Mouse (Mus musculus) megakaryocyte progenitor cell, adult 5-6 weeks (primary cell): ENCODE results near the gene Castor2. TPM values are rescaled to one million over a fixed set of nuclear protein-coding genes. Genes with fewer than 3 reads are reported as not detected.

Experiments used
- ATAC-seq: replicated peaks from 2 replicates; pipeline ENCODE4 v1.8.0; 2016; ENCODE audit warnings: mild to moderate bottlenecking, moderate TSS enrichment, inconsistent platforms; ENCODE audit not compliant: poor library complexity
- total RNA-seq, 2 experiments: library from RNA; stranded (forward) in 1 of 2; stranded (reverse) in 1 of 2; fragments of 157-497, 149-512 nt in 1 of 2; fragments of 200-1000 nt in 1 of 2; gene quantifications; 2 replicates each; pipeline versions ENCODE4 v1.2.3 to v1.2.4; 2015 to 2017

Gene Castor2
- total RNA-seq (2015) (2.7 and 2.8 TPM in 2 replicates), total RNA-seq (2017) (0.54 and 0.57 TPM in 2 replicates)

DNA sequence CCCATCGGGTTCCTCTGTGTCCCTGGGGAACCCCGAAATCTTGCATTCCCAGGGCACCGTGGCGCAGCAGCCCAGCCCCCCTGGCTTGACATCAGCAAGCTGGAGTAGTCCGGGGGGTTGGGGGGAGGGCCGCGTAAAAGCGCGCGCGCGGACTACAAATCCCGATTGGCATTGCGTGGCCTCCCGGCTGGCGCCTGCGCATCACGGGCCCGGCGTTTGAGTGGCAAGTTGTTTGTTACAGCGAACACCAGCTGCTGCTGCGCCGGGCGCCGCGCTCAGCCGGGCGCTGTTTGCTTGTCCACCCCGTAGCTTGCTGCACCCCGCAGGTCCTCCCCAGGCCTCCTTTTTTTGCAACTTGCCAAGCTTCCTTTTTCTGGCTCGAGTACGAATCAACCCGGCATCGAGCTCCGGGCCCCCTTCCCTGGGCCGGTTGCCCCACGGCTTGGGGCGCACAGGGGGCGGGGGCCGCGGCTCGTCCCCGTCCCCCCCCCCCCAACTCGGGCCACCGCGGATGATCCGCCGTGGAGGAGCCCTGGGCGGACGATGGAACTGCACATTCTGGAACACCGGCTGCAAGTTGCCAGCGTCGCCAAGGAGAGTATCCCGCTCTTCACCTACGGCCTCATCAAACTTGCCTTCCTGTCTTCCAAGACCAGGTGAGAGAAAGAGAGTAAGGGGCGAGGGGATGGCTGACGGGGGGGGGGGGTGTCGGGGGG, at the start of gene Castor2:
Gene Castor2 (plus strand): TSS at position 216 of the 716 bp plus-strand sequence.
- ATAC-seq = peak; percentile 92

DNA sequence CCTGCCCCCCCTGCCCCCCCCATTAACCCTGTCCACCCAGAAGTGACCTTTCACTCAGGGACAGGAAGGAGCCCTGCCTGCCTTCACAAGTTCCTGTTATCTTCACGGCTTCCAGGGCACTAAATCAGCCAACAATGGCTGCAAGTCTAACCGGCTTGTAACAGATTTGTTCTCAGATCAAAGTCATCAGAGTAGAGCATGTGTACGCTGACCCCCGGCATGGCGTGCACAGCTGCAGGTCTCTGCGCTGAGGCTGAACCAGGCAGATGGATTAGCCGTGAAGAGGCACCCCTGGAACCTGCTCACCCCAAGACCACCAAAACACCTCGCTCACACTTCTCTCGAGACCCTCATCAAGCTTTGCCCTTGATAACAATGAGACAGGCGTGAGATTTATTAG, 48.8 kb upstream of the Castor2 start:
- no peak for ATAC-seq

DNA sequence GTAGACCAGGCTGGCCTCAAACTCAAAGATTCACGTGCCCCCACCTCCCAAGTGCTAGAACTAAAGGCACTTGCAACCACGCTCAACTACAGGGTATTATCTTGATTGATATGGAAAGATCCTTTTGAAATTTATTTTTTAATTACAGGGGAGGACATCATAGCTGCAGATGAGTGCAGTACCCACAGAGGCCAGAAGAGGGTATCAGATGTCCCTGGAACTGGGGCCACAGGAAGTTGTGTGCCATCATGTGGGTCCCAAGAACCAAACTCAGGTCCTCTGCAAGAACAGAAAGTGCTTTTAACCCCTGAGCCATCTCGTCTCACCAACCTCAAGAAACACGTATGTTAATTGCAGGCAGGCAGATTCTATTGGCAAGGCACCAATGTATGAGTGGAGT, 46.9 kb upstream of the Castor2 start:
- no peak for ATAC-seq

DNA sequence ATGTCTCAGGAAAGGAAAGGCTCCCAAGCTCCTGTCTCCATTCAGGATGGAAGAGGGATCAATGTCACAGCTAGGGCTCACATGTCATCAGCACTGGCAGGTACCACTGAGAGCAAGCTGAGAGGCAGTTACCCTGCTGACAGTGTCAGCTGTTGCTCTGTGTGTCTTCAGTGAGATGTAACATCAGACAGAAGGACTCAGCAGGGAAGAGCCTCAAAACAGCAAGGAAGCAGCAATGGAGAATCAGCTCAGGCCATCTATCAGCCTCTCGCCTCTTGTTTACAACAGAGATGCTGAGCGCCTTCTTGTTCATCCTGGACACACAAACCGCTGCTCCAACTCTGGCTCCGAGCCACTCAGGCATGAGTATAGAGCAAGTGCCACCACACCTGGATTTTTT, 45.0 kb upstream of the Castor2 start:
- ATAC-seq = no peak

DNA sequence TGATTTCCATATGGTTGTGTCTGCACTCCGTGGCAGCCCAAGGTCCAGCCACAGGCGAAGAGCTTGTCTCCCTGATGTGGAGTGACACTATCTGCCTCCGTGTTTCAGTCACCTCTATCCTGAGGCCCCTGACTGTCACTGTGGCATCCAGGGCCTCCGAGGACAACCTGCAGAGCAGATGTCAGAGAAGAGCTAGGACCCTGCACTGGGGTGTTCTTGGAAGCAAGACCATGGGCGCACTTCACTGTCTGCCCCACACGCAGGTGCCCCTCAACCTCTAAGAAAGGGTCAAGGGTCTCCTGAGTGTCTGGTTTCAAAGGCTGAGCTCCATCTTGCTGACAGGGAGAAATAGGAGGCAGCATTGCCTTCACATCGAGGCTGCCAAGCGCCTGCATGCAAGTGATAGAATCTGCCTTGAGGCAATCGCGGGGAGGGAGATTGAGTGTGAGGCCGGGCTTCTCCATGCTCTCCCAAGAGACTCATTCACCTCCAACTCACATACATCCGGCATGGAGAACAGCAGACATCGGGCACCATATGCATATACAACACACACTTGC, 40.6 kb upstream of the Castor2 start:
- ATAC-seq = no peak

DNA sequence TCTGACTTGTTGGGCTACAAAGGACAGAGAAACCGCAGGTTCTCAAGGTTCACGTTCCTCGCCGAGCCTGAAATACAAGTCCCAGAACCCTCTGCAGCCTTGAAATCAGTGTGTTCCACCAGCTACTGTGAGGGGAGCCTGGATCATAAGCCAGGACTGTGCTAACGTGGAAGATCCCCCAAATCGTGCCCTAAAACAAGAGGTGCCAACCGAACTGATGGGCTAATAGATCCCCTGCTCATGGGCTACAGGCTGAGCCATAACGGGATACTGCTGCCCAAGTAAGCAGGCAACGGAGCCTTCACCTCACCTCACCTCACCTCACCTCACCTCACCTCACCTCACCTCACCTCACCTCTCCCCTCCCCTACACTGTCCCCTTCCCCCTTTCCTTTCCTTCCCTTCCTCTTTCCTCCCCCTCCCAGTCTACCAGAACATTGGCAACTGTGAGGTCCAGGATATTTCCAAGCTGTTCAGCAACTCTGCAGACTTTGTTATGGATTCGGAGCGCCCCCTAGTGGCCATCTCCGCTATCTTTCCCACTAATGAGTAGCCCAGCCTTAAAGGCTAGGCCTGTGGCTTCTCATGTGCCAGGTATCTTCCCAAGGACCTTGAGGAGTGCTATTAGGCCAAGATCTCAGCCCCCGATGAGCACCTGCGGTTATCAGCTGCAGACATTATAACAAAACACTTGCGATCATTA, 36.0 kb upstream of the Castor2 start:
- peak; percentile 60 for ATAC-seq

DNA sequence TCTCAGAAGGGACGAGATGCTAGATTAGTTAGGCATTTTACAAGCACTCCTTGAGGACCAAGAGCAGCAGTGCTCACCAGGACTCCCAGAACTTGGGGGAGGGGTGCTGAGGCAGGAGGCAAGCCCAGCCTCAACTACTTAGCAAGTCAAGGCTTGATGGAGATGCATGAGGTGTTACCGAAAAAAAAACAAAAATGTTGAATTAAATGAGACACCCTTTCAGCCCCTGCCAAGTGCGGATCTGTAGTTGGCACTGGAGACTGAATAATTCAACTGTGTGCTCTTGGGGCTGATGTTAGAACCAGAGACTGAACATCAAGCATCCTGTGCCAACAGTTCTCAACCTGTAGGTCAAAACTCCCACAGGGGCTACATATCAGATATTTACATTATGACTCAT, 33.2 kb upstream of the Castor2 start:
- ATAC-seq = no peak

DNA sequence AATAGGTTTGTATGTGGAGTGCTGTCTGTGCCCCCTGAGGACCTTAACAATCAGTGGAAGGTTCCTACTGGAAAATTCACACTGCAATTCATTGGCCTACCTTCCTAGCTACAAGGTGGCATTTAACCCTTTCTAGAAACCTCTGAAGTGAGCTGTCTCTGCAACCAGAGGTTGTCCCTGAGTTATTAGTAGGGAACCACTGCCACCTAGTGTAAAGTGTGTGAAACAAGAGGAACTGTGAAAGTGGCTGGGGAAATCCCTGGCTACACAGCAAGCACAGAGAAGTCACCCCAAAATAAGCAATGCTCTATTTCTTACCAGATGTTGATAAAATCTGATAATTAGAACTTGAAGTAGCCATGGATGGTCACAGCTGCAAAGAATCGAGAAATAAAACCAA, 31.6 kb upstream of the Castor2 start:
- peak; percentile 77 for ATAC-seq

DNA sequence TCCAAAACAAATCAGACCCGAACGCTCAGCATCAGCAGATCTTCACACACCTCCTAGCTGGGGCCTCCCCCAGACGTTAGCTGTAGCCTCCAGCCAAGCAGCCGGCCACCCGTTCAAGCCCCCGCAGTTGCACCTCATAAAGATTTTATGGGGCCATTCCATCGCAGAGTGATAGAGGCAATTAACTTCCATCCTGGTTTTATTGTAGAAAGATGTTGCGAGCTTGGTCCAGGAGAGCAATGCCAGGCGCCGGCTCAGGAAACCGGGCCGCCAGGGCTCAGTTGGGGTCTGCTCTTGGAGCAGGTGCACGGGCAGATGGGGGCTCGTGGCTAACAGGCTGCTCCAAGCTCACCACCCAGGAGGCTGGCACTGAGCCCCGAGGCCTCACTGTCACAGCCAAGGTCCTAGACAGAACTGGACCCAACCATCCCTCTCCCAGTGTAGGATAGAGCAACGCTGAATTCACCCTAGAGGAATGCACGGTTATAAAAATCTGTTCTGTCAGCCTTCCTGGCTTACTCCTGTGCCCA, 25.9 kb upstream of the Castor2 start:
- no peak for ATAC-seq

DNA sequence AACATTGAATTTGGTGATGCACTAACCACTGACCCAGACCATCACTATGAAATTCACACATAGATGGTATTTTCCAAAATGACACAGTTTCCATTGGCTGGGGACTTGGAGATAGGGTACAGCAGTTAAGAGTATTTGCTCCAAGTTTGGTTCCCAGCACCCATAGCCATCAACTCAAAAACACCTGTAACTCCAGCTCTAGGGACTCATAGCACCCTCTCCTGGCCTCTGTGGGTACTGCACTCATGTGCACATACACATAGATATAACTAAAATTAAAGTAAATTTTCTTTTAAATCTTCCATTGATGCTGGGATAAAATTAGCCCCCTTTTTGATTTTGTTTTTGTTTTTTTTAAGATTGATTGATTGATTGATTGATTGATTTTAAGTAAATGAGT, 25.1 kb upstream of the Castor2 start:
- no peak for ATAC-seq

DNA sequence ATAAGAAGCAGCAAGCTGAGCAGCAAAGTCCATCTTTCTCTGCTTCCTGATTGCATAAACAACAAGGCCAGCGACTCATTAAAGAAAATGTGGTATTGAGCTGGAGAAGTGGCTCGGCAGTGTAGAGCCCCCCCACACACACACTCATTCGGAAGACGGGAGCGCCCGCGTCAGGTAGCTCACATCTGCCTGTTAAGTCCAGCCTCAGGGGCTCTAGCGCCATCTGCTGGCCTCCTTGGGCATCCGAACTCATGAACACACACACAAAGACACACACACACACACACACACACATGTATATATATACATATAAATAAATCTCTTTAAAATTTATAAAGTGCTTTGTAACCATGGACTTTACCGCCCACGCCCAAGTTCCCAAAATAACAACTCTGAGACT, 23.3 kb upstream of the Castor2 start:
- ATAC-seq = no peak

DNA sequence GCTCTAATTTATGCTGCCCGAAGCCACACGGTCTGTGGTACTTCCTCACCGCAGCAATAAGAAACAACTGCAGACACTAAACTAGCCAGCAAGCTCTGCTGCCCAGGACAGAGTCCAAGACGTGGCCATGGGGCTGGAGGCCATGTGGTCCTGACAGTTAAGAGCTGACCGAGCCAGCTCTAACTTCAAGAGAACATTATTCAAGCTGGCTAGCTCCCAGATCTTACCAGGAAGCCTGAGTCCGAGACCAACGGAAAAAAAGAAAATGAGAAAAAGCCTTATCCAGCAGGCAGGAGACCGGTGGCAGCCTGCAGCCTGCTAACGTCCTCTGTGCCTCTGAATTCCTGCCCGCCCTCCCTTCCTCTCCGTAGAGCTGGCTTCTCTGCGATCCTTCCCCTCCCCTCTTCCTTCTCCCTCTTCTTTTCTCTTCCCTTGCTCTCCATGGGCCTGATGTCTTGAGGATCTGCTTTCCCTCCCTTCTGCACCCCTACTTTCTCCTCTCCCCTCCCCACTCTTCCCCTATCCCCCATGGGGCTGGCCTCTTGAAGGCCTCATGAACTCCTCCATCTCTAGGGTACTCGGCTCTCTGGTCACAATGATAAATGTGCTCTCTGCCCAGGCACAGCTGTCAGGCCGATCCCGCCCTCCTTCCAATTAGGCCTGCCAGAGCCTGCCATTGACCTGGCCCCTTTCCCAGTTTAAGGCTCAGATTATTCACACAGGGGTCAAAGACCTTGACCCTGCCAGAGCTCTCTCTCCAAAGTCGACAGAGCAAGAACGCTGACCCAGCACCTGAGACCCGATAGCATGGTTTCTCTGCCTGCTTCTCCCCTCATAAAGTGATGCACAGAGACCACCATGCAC, 18.6 kb upstream of the Castor2 start:
- 0 out of 2 replicates have a peak, but pooled peaks have one; percentile 26 for ATAC-seq

DNA sequence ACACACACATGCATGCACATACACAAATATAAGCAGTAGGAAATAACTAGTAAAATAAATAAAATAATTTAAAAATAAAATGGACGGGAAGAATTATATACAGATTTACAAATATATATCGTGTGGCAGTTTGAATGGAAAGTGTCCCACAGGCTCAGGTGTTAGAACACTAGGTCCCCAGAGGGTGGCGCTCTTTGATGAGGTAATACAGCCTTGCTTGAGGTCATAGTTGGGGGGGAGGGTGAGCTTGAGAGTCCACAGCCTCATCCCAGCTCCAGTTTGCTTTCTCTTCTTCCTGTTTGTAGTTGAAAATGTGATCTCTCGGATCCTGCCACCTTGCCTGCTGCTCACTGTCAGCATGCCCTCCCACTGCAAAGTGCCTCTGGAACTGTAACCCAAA, 14.3 kb upstream of the Castor2 start:
- ATAC-seq = no peak

DNA sequence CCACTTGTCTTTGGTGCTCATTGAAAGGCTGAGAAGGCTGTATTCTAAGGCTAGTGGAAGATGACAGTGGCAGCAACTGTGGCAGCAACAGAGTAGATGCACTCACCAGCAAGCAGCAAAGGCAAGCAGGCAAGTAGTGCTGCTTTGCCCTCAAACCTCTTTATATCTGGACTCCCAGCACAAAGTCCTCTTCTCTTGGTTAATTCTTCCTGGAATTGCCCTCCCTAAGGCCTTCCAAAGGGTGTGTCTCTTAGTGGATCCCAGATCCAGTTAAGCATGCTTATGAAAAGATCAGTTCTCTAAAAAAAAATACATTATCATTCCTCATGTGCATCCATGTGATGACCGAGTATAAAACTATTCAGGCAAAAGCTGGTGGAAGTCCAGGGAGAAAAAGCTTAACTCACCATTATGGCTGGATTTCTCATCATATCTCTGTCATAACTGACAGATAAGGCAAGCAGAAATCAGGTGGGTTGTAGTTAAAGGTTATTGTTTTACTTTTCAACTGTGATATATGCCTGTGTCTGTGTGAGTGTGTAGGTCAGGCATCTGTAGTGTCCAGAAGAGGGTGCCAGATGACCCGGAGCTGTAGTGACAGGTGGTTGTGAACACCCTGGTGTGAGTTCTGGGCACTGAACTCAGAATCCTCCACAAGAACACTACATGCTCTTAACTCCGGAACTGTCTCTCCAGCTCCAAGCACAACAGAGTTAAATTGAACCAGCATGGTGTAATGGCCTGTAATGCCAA, 13.4 kb upstream of the Castor2 start:
- ATAC-seq = no peak

DNA sequence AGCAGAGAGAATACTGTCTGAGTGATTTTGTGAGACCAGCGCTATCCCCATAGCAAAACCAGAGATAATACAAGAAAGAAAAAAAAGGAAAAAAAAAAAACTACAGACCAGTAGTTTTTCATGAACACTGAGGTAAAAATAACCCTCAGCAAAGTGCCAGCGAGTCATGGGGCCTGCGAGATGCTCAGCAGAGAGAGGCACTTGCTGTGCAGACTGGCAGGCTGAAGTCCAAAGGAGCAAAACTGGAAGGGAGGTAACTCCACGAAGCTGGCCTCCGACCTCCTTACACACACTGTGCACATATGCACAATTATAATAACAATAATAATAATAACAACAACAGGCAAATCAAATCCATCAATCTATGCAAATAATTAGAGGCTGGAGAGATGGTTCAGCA, 12.3 kb upstream of the Castor2 start:
- no peak for ATAC-seq

DNA sequence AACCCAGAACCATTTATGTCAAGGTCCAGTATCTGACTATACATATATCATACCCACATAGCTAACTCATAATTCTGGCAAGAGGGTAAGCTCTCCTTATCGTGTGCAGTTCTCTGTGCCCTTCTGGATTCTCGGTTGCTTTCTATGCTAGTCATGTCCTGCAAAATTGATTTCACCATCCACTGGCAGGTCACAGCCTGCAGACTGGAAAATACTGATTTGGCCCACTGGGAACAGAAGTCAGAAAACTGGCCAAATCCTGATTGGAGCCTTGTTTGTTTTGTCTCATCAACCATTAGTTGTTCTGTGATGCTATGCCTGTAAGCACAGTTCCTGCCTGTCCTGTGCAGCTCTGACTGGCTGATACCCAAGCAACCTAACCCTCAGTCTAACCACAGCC, 3.7 kb upstream of the Castor2 start:
- no peak for ATAC-seq

DNA sequence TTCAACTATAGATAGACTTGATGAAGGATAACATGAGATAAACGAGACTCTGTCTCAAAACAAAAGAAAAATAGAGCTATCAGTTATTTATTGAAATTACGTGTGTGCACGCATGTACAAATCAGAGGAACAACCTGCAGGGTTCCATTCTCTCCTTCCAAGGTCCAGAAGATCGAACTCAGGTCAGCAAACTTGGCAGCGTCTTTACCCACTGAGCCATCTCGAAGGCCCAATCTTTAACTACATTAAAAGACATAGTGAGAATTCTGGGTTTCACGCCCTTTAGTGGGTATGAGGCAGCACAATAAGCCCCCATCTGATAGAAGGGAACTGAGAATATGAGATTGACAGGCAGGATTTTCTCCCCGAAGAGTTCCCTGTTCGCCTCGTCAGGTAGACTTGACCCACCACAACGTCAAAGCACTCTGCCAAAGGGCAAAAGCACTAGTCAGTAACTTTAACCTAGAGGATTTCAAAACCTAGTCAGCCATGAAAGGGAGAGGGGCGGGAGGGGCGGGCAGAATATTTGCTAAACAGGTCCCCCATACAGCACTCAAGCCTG, 1.1 kb upstream of the Castor2 start:
- no peak for ATAC-seq

DNA sequence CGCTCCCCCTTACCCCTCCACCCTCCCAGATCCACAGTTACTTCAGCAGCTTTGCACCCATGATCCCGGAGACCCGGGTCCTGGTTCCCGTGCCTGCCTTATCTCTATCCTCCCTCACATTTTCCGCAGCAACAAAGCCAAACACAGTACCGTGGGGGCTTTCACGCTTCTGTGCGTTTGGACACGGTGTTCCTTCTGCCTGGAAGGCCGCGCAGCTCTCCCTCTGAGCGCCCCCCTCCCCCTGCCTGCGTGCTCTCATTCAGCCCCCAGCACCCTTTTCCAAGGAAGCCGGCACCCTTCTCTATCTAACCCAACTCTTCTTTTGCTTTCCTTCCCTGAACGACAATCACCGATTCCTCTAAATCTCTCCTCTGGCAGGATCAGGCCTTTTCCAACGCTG, 535 bp upstream of the Castor2 start:
- no peak for ATAC-seq

DNA sequence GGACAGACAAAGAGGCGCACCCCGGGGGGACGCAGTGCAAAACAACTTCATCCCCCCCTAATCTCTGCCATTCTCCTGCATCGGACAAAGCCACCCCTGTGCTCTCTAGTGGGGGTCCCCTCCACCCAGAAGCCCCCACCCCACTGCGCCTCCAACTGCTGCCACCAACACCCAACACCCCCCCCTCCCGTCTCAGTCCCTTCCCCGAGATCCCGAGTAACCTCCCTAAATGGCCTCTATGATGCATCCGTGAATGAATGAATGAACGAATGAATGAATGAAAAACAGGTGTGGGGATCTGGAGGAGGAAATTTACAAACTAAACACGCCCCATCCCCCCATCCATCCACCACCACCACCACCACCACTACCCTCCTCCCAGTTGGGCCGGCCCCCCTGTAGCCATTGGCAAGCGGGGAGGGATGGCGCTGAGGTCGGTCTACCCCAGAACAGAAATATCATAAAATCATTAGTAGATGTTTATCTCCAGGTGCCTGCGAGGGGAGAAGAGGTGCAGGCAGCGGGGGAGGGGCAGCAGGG, 791 bp downstream of the Castor2 start:
- ATAC-seq = no peak

DNA sequence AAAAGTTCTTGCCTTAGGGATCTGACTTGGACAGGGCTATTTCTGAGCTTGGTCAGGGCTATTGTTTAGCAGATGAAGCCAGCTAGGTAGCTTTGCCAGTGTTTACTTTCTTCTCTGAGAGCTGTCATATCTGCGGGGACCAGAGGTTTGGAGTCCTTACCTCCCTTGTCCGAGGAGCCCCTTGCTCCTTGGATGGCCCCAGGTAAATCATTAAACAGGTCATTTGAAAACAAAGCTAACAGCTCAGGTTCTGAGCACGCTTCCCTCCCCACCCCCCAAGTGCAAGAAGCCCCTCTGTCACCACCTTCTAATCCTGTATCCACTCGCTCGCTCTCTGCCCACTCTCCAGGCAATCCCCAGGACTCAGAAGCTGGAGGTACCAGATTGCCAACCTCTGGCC, 1.8 kb downstream of the Castor2 start:
- no peak for ATAC-seq
